Mouse (Mus musculus): ENCODE measurements around the gene Ccdc60. TPM values are rescaled to one million over a fixed set of nuclear protein-coding genes. Genes with fewer than 3 reads are reported as not detected.

Ccdc60 gene
- polyA plus RNA-seq (2021; fragmentation: Nextera tagmentation), result 0.18 and 0.26 TPM in 2 replicates
- long read RNA-seq, experiment 1, partial matches to known transcripts, result 0 of 2 reads
- long read RNA-seq, experiment 1, other reads (novel, unspliced or antisense), result 1 of 2 reads
- long read RNA-seq, experiment 2, result 0 reads

GRCm38 (mm10) chr5:116288849-116289570 is at the start of gene Ccdc60:
TSS of gene Ccdc60 (minus strand) at chr5:116288985.

GRCm38 (mm10) chr5:116083081-116083480 is 205.7 kb downstream of the Ccdc60 start, which contains the start of gene Tmem233:
TSS of gene Tmem233 (minus strand) at chr5:116083244.

Other genes starting within 250 kb of the Ccdc60 start
- gene Tmem233, start 205.7 kb downstream of the Ccdc60 start, polyA plus RNA-seq (2021; fragmentation: Nextera tagmentation), result not detected in 2 replicates
- gene Hspb8, start 133.9 kb upstream of the Ccdc60 start, polyA plus RNA-seq (2021; fragmentation: Nextera tagmentation), result 19.1 and 25.4 TPM in 2 replicates